Mouse (Mus musculus) E14TG2a.4 (cell line): ENCODE data around the gene Spsb1.

Experiments
- H3K27me3 ChIP-seq: 2 replicates; pipeline ENCODE4 v1.6.1; 2014; ENCODE audit warnings: low read length, control low read depth; ENCODE audit not compliant: insufficient read depth
- H3K36me3 ChIP-seq: 2 replicates; pipeline ENCODE4 v1.6.1; 2014; ENCODE audit warnings: low read length, control low read depth; ENCODE audit not compliant: insufficient read depth
- H3K4me1 ChIP-seq: replicated peaks from 2 replicates; pipeline ENCODE4 v1.6.1; 2014; ENCODE audit warnings: low read depth, low read length, control low read depth
- H3K4me3 ChIP-seq: replicated peaks from 2 replicates; pipeline ENCODE4 v1.5.1; 2014; ENCODE audit warnings: mild to moderate bottlenecking, low read length
- H3K9me3 ChIP-seq: 2 replicates; pipeline ENCODE4 v1.6.1; 2014; ENCODE audit warnings: low read length, control low read depth
- CTCF ChIP-seq: conservative IDR thresholded peaks from 2 replicates; pipeline ENCODE4 v1.5.1; 2014; ENCODE audit warnings: low read length
- NANOG ChIP-seq: IDR thresholded peaks from 2 replicates; pipeline ENCODE4 v1.6.1; 2014; ENCODE audit warnings: borderline replicate concordance, low read length, mixed read lengths
- POU5F1 ChIP-seq: IDR thresholded peaks from 2 replicates; pipeline ENCODE4 v1.6.1; 2014; ENCODE audit warnings: low read length, borderline replicate concordance

Spsb1 gene

GRCm38 (mm10) chr4:149895226-149895625 lies 59.6 kb downstream of the Spsb1 start:
- H3K4me1 ChIP-seq: peaks cover 76% of the 10 kb centered on the region
- TF ChIP-seq NANOG: no peak
- no peak for TF ChIP-seq CTCF
- no peak for TF ChIP-seq POU5F1

DNA sequence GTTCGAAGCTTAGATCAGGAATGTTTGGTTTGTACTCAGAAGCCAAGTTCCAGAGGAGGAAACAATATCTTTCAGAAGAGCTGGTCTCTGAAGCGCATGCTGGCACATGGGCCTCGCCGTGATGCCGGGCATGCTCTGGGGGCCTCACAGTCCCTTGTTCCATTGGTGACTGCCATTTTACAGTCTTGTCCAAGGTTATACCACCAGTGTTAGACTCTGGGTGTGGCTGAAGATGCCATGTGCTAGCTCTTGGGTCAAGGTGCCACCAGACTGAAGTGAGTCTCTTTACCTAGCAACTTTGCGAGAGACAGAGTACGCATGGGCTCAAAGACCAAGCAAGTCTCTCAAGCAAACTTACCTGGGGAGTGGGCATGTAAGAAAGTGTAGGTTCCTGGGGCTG lies 60.5 kb downstream of the Spsb1 start:
- Histone ChIP-seq H3K4me1 (peaks cover 82% of the 10 kb centered on the region), H3K27me3 (peaks cover 8% of the 10 kb centered on the region; the same call in 1 of the 2 replicates), H3K9me3 (no peaks in the 10 kb centered on the region), H3K36me3 (0 out of 2 replicates have a peak, but pooled peaks cover 3% of the 10 kb centered on the region), H3K4me3 (no peak overlapping the region)
- TF ChIP-seq POU5F1 (no peak), NANOG (no peak), CTCF (no peak)

More at GRCm38 (mm10) chr4:149895226-149895625, 59.6 kb downstream of the Spsb1 start:
- H3K36me3 ChIP-seq: 0 out of 2 replicates have a peak, but pooled peaks cover 3% of the 10 kb centered on the region
- peaks cover 7% of the 10 kb centered on the region; the same call in 1 of the 2 replicates for H3K27me3 ChIP-seq
- H3K4me3 ChIP-seq: no peak overlapping the region
- H3K9me3 ChIP-seq: no peaks in the 10 kb centered on the region

DNA sequence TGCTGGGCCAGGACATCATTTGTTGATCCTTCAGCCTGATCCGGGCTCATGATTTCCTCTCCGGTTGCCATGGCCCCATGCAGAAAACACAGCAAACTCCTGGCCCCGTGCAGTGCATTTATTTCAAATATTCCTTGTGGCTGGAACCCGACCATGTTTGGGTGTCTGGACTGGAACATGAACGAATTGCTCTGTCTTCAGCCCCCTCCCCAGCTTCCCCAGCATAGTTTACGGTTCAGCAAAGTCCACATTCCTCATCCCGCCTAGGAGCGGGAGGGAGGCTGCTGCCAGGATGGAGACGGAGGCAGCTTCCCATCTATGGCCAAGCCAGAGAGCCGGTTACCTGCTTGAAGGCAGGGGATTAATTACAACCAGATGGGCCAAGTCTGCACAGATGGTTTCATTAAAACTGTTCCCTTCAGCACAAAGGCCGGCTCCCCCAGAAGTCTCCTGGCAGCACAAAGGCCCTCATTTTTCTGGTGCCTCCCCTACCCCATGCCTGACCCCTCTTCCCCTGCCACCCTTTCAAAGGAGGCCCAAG lies 61.2 kb downstream of the Spsb1 start:
- no peaks in the 10 kb centered on the region for H3K9me3 ChIP-seq
- peaks cover 82% of the 10 kb centered on the region for H3K4me1 ChIP-seq
- TF ChIP-seq CTCF (no peak), POU5F1 (no peak), NANOG (no peak)
- H3K4me3 ChIP-seq: no peak overlapping the region
- no peaks in the 10 kb centered on the region for H3K36me3 ChIP-seq
- peaks cover 8% of the 10 kb centered on the region; the same call in 1 of the 2 replicates for H3K27me3 ChIP-seq

- TF ChIP-seq CTCF: no peak
- TF ChIP-seq POU5F1: no peak
- TF ChIP-seq NANOG: no peak
- peaks cover 8% of the 10 kb centered on the region; the same call in 1 of the 2 replicates for H3K27me3 ChIP-seq
- peaks cover 63% of the 10 kb centered on the region for H3K4me1 ChIP-seq
- H3K9me3 ChIP-seq: no peaks in the 10 kb centered on the region
- no peaks in the 10 kb centered on the region for H3K36me3 ChIP-seq
- H3K4me3 ChIP-seq: no peak overlapping the region
Observed at GRCm38 (mm10) chr4:149891172-149891960, 63.5 kb downstream of the Spsb1 start.

GRCm38 (mm10) chr4:149890551-149890950 lies 64.3 kb downstream of the Spsb1 start:
- H3K36me3 ChIP-seq: no peaks in the 10 kb centered on the region
- no peak for TF ChIP-seq CTCF
- TF ChIP-seq NANOG: no peak
- no peak for TF ChIP-seq POU5F1
- H3K4me1 ChIP-seq: peaks cover 55% of the 10 kb centered on the region
- no peaks in the 10 kb centered on the region for H3K9me3 ChIP-seq
- peaks cover 8% of the 10 kb centered on the region; the same call in 1 of the 2 replicates for H3K27me3 ChIP-seq
- no peak overlapping the region for H3K4me3 ChIP-seq

GRCm38 (mm10) chr4:149889851-149890250 lies 65.0 kb downstream of the Spsb1 start:
- no peaks in the 10 kb centered on the region for H3K36me3 ChIP-seq
- peaks cover 8% of the 10 kb centered on the region; the same call in 1 of the 2 replicates for H3K27me3 ChIP-seq
- H3K9me3 ChIP-seq: no peaks in the 10 kb centered on the region
- peaks cover 48% of the 10 kb centered on the region for H3K4me1 ChIP-seq
- TF ChIP-seq POU5F1 (no peak), NANOG (no peak), CTCF (no peak)
- H3K4me3 ChIP-seq: peak overlapping the region; percentile 58

GRCm38 (mm10) chr4:149888736-149889470 lies 65.9 kb downstream of the Spsb1 start:
- Histone ChIP-seq H3K4me1 (peaks cover 39% of the 10 kb centered on the region), H3K27me3 (peaks cover 8% of the 10 kb centered on the region; the same call in 1 of the 2 replicates), H3K36me3 (no peaks in the 10 kb centered on the region), H3K9me3 (no peaks in the 10 kb centered on the region), H3K4me3 (peak overlapping the region; percentile 58; the same call in 1 of the 2 replicates)
- TF ChIP-seq POU5F1: no peak
- no peak for TF ChIP-seq NANOG
- TF ChIP-seq CTCF: no peak

DNA sequence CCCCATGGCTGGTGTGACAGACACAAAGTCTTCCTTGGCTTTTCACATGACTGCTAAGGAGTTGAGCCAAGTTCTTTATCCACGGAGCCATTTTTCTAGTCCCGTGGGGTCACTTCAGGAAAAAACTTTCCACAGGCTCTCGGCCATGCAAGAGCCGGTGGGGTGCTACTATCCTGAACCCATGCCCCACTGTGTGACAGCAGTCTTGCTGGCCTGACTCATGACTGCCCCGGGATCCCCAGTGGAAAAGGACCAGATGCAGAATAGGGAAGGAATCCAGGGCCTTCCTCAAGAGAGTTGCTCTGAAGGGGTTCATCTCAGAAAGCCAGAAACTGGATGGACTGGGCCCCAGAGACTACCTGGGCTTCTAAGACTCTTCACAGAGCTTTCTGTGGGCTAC lies 66.7 kb downstream of the Spsb1 start:
- no peaks in the 10 kb centered on the region for H3K36me3 ChIP-seq
- no peaks in the 10 kb centered on the region for H3K9me3 ChIP-seq
- TF ChIP-seq POU5F1: no peak
- TF ChIP-seq NANOG: no peak
- no peak for TF ChIP-seq CTCF
- H3K4me3 ChIP-seq: no peak overlapping the region
- peaks cover 8% of the 10 kb centered on the region; the same call in 1 of the 2 replicates for H3K27me3 ChIP-seq
- peaks cover 33% of the 10 kb centered on the region for H3K4me1 ChIP-seq
